Mouse (Mus musculus) v-Abl transformed pro-B cells (cell line): Measurements from ENCODE around the gene Nup54.

Experiments
- in situ Hi-C, 2 experiments: fragments of 400-800 bp; cut with MboI; formaldehyde crosslinking; loops; one replicate each; pipeline ENCODE4 v1.15.1; 2025; ENCODE audit not compliant: unreplicated experiment in 2 of 2

Gene Nup54

GRCm38 (mm10) chr5:92435025-92435584, at the start of gene Nup54:
Gene Nup54, minus strand, starts transcription at chr5:92435219.
- in situ Hi-C loops = loop anchor here (5.0 to 10.0 kb wide), 2 partner anchors 70 to 72 kb away; partner anchors contain the start of gene Scarb2 (in 2 of the 2)

- in situ Hi-C loops = no loop called here
Measured at GRCm38 (mm10) chr5:92472863-92473262, 37.8 kb upstream of the Nup54 start.

GRCm38 (mm10) chr5:92471531-92471930, 36.5 kb upstream of the Nup54 start:
- in situ Hi-C loops = no loop called here

- in situ Hi-C loops = loop anchor here (10.0 kb wide), 2 partner anchors 185 to 485 kb away; no protein-coding TSS in a partner anchor
Measured at GRCm38 (mm10) chr5:92469201-92470130, 34.4 kb upstream of the Nup54 start.

GRCm38 (mm10) chr5:92468234-92468633, 33.2 kb upstream of the Nup54 start:
- in situ Hi-C loops = loop anchor here (10.0 kb wide), 2 partner anchors 187 to 487 kb away; no protein-coding TSS in a partner anchor

- in situ Hi-C loops = loop anchor here (10.0 kb wide), 2 partner anchors 188 to 488 kb away; no protein-coding TSS in a partner anchor
Measured at GRCm38 (mm10) chr5:92467102-92467766, 32.2 kb upstream of the Nup54 start.

GRCm38 (mm10) chr5:92465511-92465910, 30.5 kb upstream of the Nup54 start:
- in situ Hi-C loops = loop anchor here (10.0 kb wide), 2 partner anchors 189 to 489 kb away; no protein-coding TSS in a partner anchor

GRCm38 (mm10) chr5:92461321-92461720, 26.3 kb upstream of the Nup54 start:
- in situ Hi-C loops = loop anchor here (5.0 to 10.0 kb wide), 5 partner anchors 91 to 493 kb away; no protein-coding TSS in a partner anchor

- in situ Hi-C loops = no loop called here
Measured at GRCm38 (mm10) chr5:92458726-92459125, 23.7 kb upstream of the Nup54 start.

- in situ Hi-C loops = no loop called here
Measured at GRCm38 (mm10) chr5:92457410-92457809, 22.4 kb upstream of the Nup54 start.

- in situ Hi-C loops = no loop called here
Measured at GRCm38 (mm10) chr5:92452876-92453275, 17.9 kb upstream of the Nup54 start.

GRCm38 (mm10) chr5:92446736-92447135, 11.7 kb upstream of the Nup54 start:
- in situ Hi-C loops = no loop called here

GRCm38 (mm10) chr5:92445016-92445415, 10.0 kb upstream of the Nup54 start:
- in situ Hi-C loops = no loop called here

- in situ Hi-C loops = no loop called here
Measured at GRCm38 (mm10) chr5:92442914-92443313, 7.9 kb upstream of the Nup54 start.

- in situ Hi-C loops = no loop called here
Measured at GRCm38 (mm10) chr5:92441494-92441893, 6.5 kb upstream of the Nup54 start.

GRCm38 (mm10) chr5:92438540-92438939, 3.5 kb upstream of the Nup54 start:
- in situ Hi-C loops = loop anchor here (5.0 to 10.0 kb wide), 2 partner anchors 66 to 69 kb away; partner anchors contain the start of gene Scarb2 (in 2 of the 2)

GRCm38 (mm10) chr5:92434571-92434985, 441 bp downstream of the Nup54 start:
- in situ Hi-C loops = loop anchor here in 1 of 2 experiments (10.0 kb wide), 1 partner anchor 70 kb away; the partner anchor contains the start of gene Scarb2

- in situ Hi-C loops = loop anchor here in 1 of 2 experiments (10.0 kb wide), 1 partner anchor 71 kb away; the partner anchor contains the start of gene Scarb2
Measured at GRCm38 (mm10) chr5:92434070-92434469, 949 bp downstream of the Nup54 start.

GRCm38 (mm10) chr5:92431611-92432010, 3.4 kb downstream of the Nup54 start:
- in situ Hi-C loops = loop anchor here in 1 of 2 experiments (10.0 kb wide), 1 partner anchor 73 kb away; the partner anchor contains the start of gene Scarb2

GRCm38 (mm10) chr5:92430723-92431122, 4.3 kb downstream of the Nup54 start:
- in situ Hi-C loops = loop anchor here in 1 of 2 experiments (10.0 kb wide), 1 partner anchor 74 kb away; the partner anchor contains the start of gene Scarb2
